In the genomic region with DNA sequence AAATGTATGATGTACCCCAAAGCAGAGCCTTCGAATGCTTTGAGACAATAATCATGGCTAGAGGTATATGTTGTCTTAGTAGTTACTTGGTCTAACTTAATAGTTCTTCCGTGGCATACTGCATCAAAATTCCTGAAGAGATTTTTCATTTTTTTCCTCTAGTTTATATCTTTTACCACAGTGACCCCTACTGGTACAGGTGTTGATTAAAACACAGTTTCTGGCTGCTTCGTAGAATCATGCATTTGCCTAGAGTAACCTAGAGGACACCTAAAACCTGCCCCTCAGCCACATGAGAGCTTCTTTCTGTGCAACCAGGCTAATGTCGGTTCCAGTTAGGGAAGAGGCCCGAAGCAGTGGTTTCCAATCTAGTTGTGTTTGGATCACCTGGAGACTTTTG, we compare ENCODE assay signal across 9 mouse cellular contexts. TPM values are rescaled to one million over a fixed set of nuclear protein-coding genes. Genes with fewer than 3 reads are reported as not detected.
DNase-seq lines count a peak whose midpoint lies in the region; ATAC-seq and TF ChIP-seq lines count a peak whose summit lies in the region.
"Had no signal": no experiment of that assay in that cellular context is flagged by ENCODE, and none has a peak within 500 bp of the region (broad histone marks: within the 10 kb centered on the region; RNA-seq: fewer than 3 reads in every experiment).

No protein-coding gene starts in this region.

- no peak for TF ChIP-seq EP300 in heart, postnatal 0 days (IDR thresholded peaks at IDR 0.05; ENCODE audit: low read depth)
- no peak for TF ChIP-seq EP300 in stomach, postnatal 0 days (optimal IDR thresholded peaks at IDR 0.05)

- no peak overlapping the region for H3K4me3 ChIP-seq in heart, postnatal 0 days (ENCODE audit: low read depth, low read length)
- H3K4me3 ChIP-seq in heart, embryonic 11.5 days (ENCODE audit: low read depth, low read length): no peak overlapping the region
- H3K4me3 ChIP-seq in midbrain, embryonic 14.5 days (replicated peaks; ENCODE audit: low read depth, low read length): no peak overlapping the region
- no peak overlapping the region for H3K4me3 ChIP-seq in midbrain, embryonic 16.5 days (ENCODE audit: low read depth, low read length)
- H3K4me3 ChIP-seq in stomach, postnatal 0 days (ENCODE audit: low read depth, low read length): no peak overlapping the region

- no peaks in the 10 kb centered on the region for H3K27me3 ChIP-seq in heart, postnatal 0 days (ENCODE audit: control insufficient read depth, insufficient read depth, low read length)
- no peaks in the 10 kb centered on the region for H3K27me3 ChIP-seq in heart, embryonic 11.5 days (ENCODE audit: control insufficient read depth, insufficient read depth, low read length)
- H3K27me3 ChIP-seq in midbrain, embryonic 14.5 days (ENCODE audit: control insufficient read depth, insufficient read depth, low read length): no peaks in the 10 kb centered on the region
- H3K27me3 ChIP-seq in midbrain, embryonic 16.5 days (ENCODE audit: control insufficient read depth, insufficient read depth, low read depth, low read length): no peaks in the 10 kb centered on the region
- no peaks in the 10 kb centered on the region for H3K27me3 ChIP-seq in stomach, postnatal 0 days (ENCODE audit: control insufficient read depth, insufficient read depth, low read length)

- H3K9ac ChIP-seq in heart, postnatal 0 days (replicated peaks; ENCODE audit: low read depth, low read length): no peak overlapping the region
- no peak overlapping the region for H3K9ac ChIP-seq in heart, embryonic 11.5 days (ENCODE audit: low read depth, low read length)
- no peak overlapping the region for H3K9ac ChIP-seq in midbrain, embryonic 14.5 days (replicated peaks; ENCODE audit: low read length)
- no peak overlapping the region for H3K9ac ChIP-seq in midbrain, embryonic 16.5 days (ENCODE audit: low read depth, low read length)
- no peak overlapping the region for H3K9ac ChIP-seq in stomach, postnatal 0 days (ENCODE audit: low read length)

- DNase-seq in heart, postnatal 0 days (ENCODE audit: low spot score): peak; percentile 20
- DNase-seq in midbrain, embryonic 14.5 days: peak; percentile 83
- peak; percentile 49 for DNase-seq in brain, adult 2 months (ENCODE audit: low read depth, low spot score)
- DNase-seq in stomach, postnatal 0 days (ENCODE audit: low spot score): no peak
- DNase-seq in cerebellum, adult 11 months: no peak
- DNase-seq: adrenal gland, postnatal 10 days had no signal

- no peak overlapping the region for H3K4me2 ChIP-seq in heart, postnatal 0 days (ENCODE audit: low read depth, low read length)
- no peak overlapping the region for H3K4me2 ChIP-seq in heart, embryonic 11.5 days
- H3K4me2 ChIP-seq in midbrain, embryonic 14.5 days (ENCODE audit: low read length): no peak overlapping the region
- no peak overlapping the region for H3K4me2 ChIP-seq in midbrain, embryonic 16.5 days (ENCODE audit: low read length)
- no peak overlapping the region for H3K4me2 ChIP-seq in stomach, postnatal 0 days (replicated peaks; ENCODE audit: low read depth)

- no peak for ATAC-seq in heart, postnatal 0 days (ENCODE audit: insufficient read depth, low read depth)
- ATAC-seq in heart, embryonic 11.5 days (replicated peaks; ENCODE audit: insufficient number of reproducible peaks, low FRiP score, low TSS enrichment): no peak
- no peak for ATAC-seq in midbrain, embryonic 14.5 days (ENCODE audit: low FRiP score, low TSS enrichment)
- no peak; the same call in 1 of the 2 replicates for ATAC-seq in midbrain, embryonic 16.5 days
- no peak for ATAC-seq in stomach, postnatal 0 days (ENCODE audit: low FRiP score, low TSS enrichment)

- peak; percentile 39 for TF ChIP-seq CTCF in heart, postnatal 0 days (IDR thresholded peaks at IDR 0.05; ENCODE audit: low read depth)
- TF ChIP-seq CTCF in stomach, postnatal 0 days (IDR thresholded peaks at IDR 0.05; ENCODE audit: low read depth): peak; percentile 63

- H3K4me1 ChIP-seq in heart, postnatal 0 days (ENCODE audit: control insufficient read depth, insufficient read depth): no peaks in the 10 kb centered on the region
- H3K4me1 ChIP-seq in heart, embryonic 11.5 days (ENCODE audit: control insufficient read depth, insufficient read depth, low read length): no peaks in the 10 kb centered on the region
- H3K4me1 ChIP-seq in midbrain, embryonic 14.5 days (ENCODE audit: control insufficient read depth, insufficient read depth, low read length): no peaks in the 10 kb centered on the region
- no peaks in the 10 kb centered on the region for H3K4me1 ChIP-seq in midbrain, embryonic 16.5 days (ENCODE audit: control insufficient read depth, insufficient read depth, low read length)
- H3K4me1 ChIP-seq in stomach, postnatal 0 days (replicated peaks; ENCODE audit: control insufficient read depth, insufficient read depth): no peaks in the 10 kb centered on the region

- H3K9me3 ChIP-seq in heart, postnatal 0 days (replicated peaks; ENCODE audit: control insufficient read depth, low read length): no peaks in the 10 kb centered on the region
- no peaks in the 10 kb centered on the region for H3K9me3 ChIP-seq in heart, embryonic 11.5 days (replicated peaks; ENCODE audit: control insufficient read depth, low read length)
- no peaks in the 10 kb centered on the region for H3K9me3 ChIP-seq in midbrain, embryonic 14.5 days (ENCODE audit: control insufficient read depth, low read length)
- no peaks in the 10 kb centered on the region for H3K9me3 ChIP-seq in midbrain, embryonic 16.5 days (replicated peaks; ENCODE audit: control insufficient read depth, low read length, poor library complexity, severe bottlenecking)
- no peaks in the 10 kb centered on the region for H3K9me3 ChIP-seq in stomach, postnatal 0 days (ENCODE audit: control insufficient read depth, low read length)

- H3K36me3 ChIP-seq in heart, postnatal 0 days (replicated peaks; ENCODE audit: control insufficient read depth, insufficient read depth, low read length): 0 out of 2 replicates have a peak, but pooled peaks cover 11% of the 10 kb centered on the region
- H3K36me3 ChIP-seq in heart, embryonic 11.5 days (ENCODE audit: control insufficient read depth, insufficient read depth, low read length): peaks cover 10% of the 10 kb centered on the region
- H3K36me3 ChIP-seq in midbrain, embryonic 14.5 days (ENCODE audit: control insufficient read depth, insufficient read depth, low read length): peaks cover 28% of the 10 kb centered on the region
- peaks cover 12% of the 10 kb centered on the region for H3K36me3 ChIP-seq in midbrain, embryonic 16.5 days (ENCODE audit: control insufficient read depth, insufficient read depth, low read length)
- H3K36me3 ChIP-seq in stomach, postnatal 0 days (ENCODE audit: control insufficient read depth, insufficient read depth, low read length): no peaks in the 10 kb centered on the region; the same call in 1 of the 2 replicates

- H3K27ac ChIP-seq in heart, postnatal 0 days (ENCODE audit: low read depth): no peak overlapping the region
- no peak overlapping the region for H3K27ac ChIP-seq in heart, embryonic 11.5 days (ENCODE audit: low read depth, low read length)
- no peak overlapping the region for H3K27ac ChIP-seq in midbrain, embryonic 14.5 days (replicated peaks; ENCODE audit: low read depth, low read length)
- H3K27ac ChIP-seq in midbrain, embryonic 16.5 days (ENCODE audit: low read length): no peak overlapping the region
- H3K27ac ChIP-seq in stomach, postnatal 0 days (replicated peaks): no peak overlapping the region

- WGBS in heart, postnatal 0 days: 66% methylated on average over 5 of the region's 5 CpGs
- WGBS in heart, embryonic 11.5 days (ENCODE audit: insufficient replicate concordance): 67% methylated on average over 5 of the region's 5 CpGs
- 68% methylated on average over 5 of the region's 5 CpGs for WGBS in midbrain, embryonic 14.5 days
- WGBS in midbrain, embryonic 16.5 days: 71% methylated on average over 5 of the region's 5 CpGs
- 53% methylated on average over 5 of the region's 5 CpGs for WGBS in stomach, postnatal 0 days

RNA-seq across cellular contexts. Expression of a gene that starts 14.0 kb away (rescaled TPM):
- 84.3 and 86.2 TPM in 2 replicates for total RNA-seq in heart, postnatal 0 days (2014; rRNA removed; ENCODE audit: low replicate concordance)
- 151 and 154 TPM in 2 replicates for polyA plus RNA-seq in heart, postnatal 0 days (2015; fragmentation: Nextera tagmentation; extraction: Ambion mirVana)
- 383 and 398 TPM in 2 replicates for polyA plus RNA-seq in heart, embryonic 11.5 days (2014; fragmentation: Nextera tagmentation; extraction: Ambion mirVana)
- 459 and 531 TPM in 2 replicates for polyA plus RNA-seq in midbrain, embryonic 14.5 days (2014; fragmentation: Nextera tagmentation; extraction: Ambion mirVana)
- polyA plus RNA-seq in midbrain, embryonic 16.5 days (2015; fragmentation: Nextera tagmentation; extraction: Ambion mirVana): 395 and 441 TPM in 2 replicates
- polyA plus RNA-seq in stomach, postnatal 0 days (2015; fragmentation: Nextera tagmentation; extraction: Ambion mirVana): 208 and 212 TPM in 2 replicates

RNA-seq across cellular contexts. Expression of a gene that starts 14.2 kb away (rescaled TPM):
- total RNA-seq in heart, postnatal 0 days (2014; rRNA removed; ENCODE audit: low replicate concordance): 1.0 TPM in 1 of 2 replicates, not detected in the other
- polyA plus RNA-seq in heart, postnatal 0 days (2015; fragmentation: Nextera tagmentation; extraction: Ambion mirVana): 0.05 and 0.08 TPM in 2 replicates
- 0.24 TPM in 1 of 2 replicates, not detected in the other for polyA plus RNA-seq in heart, embryonic 11.5 days (2014; fragmentation: Nextera tagmentation; extraction: Ambion mirVana)
- 0.11 TPM in 1 of 2 replicates, not detected in the other for polyA plus RNA-seq in midbrain, embryonic 14.5 days (2014; fragmentation: Nextera tagmentation; extraction: Ambion mirVana)
- 0.11 and 0.30 TPM in 2 replicates for polyA plus RNA-seq in midbrain, embryonic 16.5 days (2015; fragmentation: Nextera tagmentation; extraction: Ambion mirVana)
- 0.05 TPM in 2 replicates for polyA plus RNA-seq in stomach, postnatal 0 days (2015; fragmentation: Nextera tagmentation; extraction: Ambion mirVana)
- total RNA-seq: adrenal gland, postnatal 10 days had no signal
- polyA plus RNA-seq: kidney, embryonic 16.5 days had no signal

RNA-seq across cellular contexts. Expression of a gene that starts 31.2 kb away (rescaled TPM):
- total RNA-seq in heart, postnatal 0 days (2014; rRNA removed; ENCODE audit: low replicate concordance): 0.54 and 4.7 TPM in 2 replicates
- 13.3 and 14.6 TPM in 2 replicates for polyA plus RNA-seq in heart, postnatal 0 days (2015; fragmentation: Nextera tagmentation; extraction: Ambion mirVana)
- 32.0 and 35.1 TPM in 2 replicates for polyA plus RNA-seq in heart, embryonic 11.5 days (2014; fragmentation: Nextera tagmentation; extraction: Ambion mirVana)
- 19.4 and 20.8 TPM in 2 replicates for polyA plus RNA-seq in midbrain, embryonic 14.5 days (2014; fragmentation: Nextera tagmentation; extraction: Ambion mirVana)
- polyA plus RNA-seq in midbrain, embryonic 16.5 days (2015; fragmentation: Nextera tagmentation; extraction: Ambion mirVana): 17.2 and 18.2 TPM in 2 replicates
- 15.2 and 17.8 TPM in 2 replicates for polyA plus RNA-seq in stomach, postnatal 0 days (2015; fragmentation: Nextera tagmentation; extraction: Ambion mirVana)

Comparison
In these comparisons a context has a peak if more than half of its experiments do, and no peak if none do; other contexts are left out.
1. DNase-seq: peak in heart, postnatal 0 days (single experiment), midbrain, embryonic 14.5 days (single experiment) and brain, adult 2 months (single experiment); none in stomach, postnatal 0 days (single experiment) and cerebellum, adult 11 months (single experiment).